In the genomic region with DNA sequence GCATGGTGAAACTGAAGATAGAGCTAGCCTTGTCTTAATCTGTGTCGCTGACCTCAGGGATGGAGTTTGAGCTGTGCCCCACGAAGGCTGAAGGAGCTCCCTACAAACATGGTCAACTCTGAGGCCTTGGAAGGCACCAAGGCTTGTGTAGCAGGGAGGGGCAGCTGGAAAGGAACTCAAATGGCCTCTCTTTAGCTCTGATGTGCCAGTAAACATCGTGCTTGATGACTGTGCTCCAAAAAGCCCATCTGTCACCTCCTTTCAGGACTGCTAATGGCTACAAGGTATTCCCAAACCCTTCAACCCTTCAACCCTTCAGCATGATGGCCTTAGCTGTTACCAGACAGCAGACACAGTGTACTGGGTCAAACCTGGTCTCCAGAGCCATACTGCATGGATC, we compare ENCODE assay signal across 21 mouse cellular contexts.
A peak's percentile ranks its signal among the peaks of the same experiment; 100 is the strongest.
DNase-seq lines count a peak whose midpoint lies in the region; ATAC-seq lines count a peak whose summit lies in the region.
"Had no signal": no experiment of that assay in that cellular context is flagged by ENCODE, and none has a peak within 500 bp of the region (broad histone marks: within the 10 kb centered on the region; RNA-seq: fewer than 3 reads in every experiment).

No protein-coding gene starts in this region.

- peak; percentile 35 to 56 for DNase-seq in cerebellum, postnatal 14 days
- no peak for DNase-seq in cerebellum, adult 11 months
- DNase-seq in hindbrain, embryonic 10.5 days (ENCODE audit: low spot score), result no peak
- no peak for DNase-seq in hindbrain, embryonic 14.5 days (ENCODE audit: low spot score)
- no peak for DNase-seq in embryonic facial prominence, embryonic 10.5 days (ENCODE audit: low spot score)
- no peak for DNase-seq in adrenal gland, postnatal 36 days
- DNase-seq: adrenal gland, postnatal 10 days; B cell, adult 2 months; cerebellum, adult 11-12 months; cerebellum, adult 8-10 months; cerebellum, postnatal 36 days; embryo, embryonic 11 days; gastrocnemius, postnatal 25 days; heart, postnatal 36 days; kidney, adult 2 months had no signal

- 83% methylated on average over 3 of the region's 3 CpGs for WGBS in hindbrain, embryonic 10.5 days
- WGBS in hindbrain, embryonic 14.5 days, result 79% methylated on average over 3 of the region's 3 CpGs
- WGBS in embryonic facial prominence, embryonic 10.5 days, result 89% methylated on average over 3 of the region's 3 CpGs

- no peaks in the 10 kb centered on the region for H3K36me3 ChIP-seq in hindbrain, embryonic 10.5 days
- no peaks in the 10 kb centered on the region for H3K36me3 ChIP-seq in hindbrain, embryonic 14.5 days (replicated peaks; ENCODE audit: control insufficient read depth, insufficient read depth)
- no peaks in the 10 kb centered on the region for H3K36me3 ChIP-seq in embryonic facial prominence, embryonic 10.5 days (replicated peaks)
- H3K36me3 ChIP-seq: forebrain, embryonic 15.5 days; G1E; hindbrain, embryonic 15.5 days had no signal

- no peak for ATAC-seq in hindbrain, embryonic 14.5 days (ENCODE audit: low FRiP score)
- ATAC-seq: forebrain, embryonic 15.5 days; intestine, postnatal 0 days; Patski had no signal

- no peaks in the 10 kb centered on the region for H3K27me3 ChIP-seq in hindbrain, embryonic 10.5 days (ENCODE audit: insufficient read depth, poor library complexity, severe bottlenecking)
- H3K27me3 ChIP-seq in hindbrain, embryonic 14.5 days (ENCODE audit: control insufficient read depth, insufficient read depth, low read length), result no peaks in the 10 kb centered on the region
- no peaks in the 10 kb centered on the region for H3K27me3 ChIP-seq in embryonic facial prominence, embryonic 10.5 days (replicated peaks; ENCODE audit: low read depth, poor library complexity, severe bottlenecking)
- H3K27me3 ChIP-seq: forebrain, embryonic 15.5 days; hindbrain, embryonic 15.5 days; Patski had no signal

- peak overlapping the region; percentile 30; the same call in 1 of the 2 replicates for H3K27ac ChIP-seq in hindbrain, embryonic 10.5 days
- H3K27ac ChIP-seq in hindbrain, embryonic 14.5 days, result no peak overlapping the region
- H3K27ac ChIP-seq in embryonic facial prominence, embryonic 10.5 days (replicated peaks), result peak overlapping the region; percentile 88
- H3K27ac ChIP-seq: forebrain, embryonic 15.5 days; hindbrain, embryonic 15.5 days had no signal

- H3K9ac ChIP-seq in hindbrain, embryonic 14.5 days, result no peak overlapping the region
- H3K9ac ChIP-seq: forebrain, embryonic 15.5 days; hindbrain, embryonic 15.5 days had no signal

- no peak overlapping the region for H3K4me3 ChIP-seq in hindbrain, embryonic 10.5 days
- H3K4me3 ChIP-seq in hindbrain, embryonic 14.5 days (replicated peaks; ENCODE audit: low read length), result no peak overlapping the region
- H3K4me3 ChIP-seq in embryonic facial prominence, embryonic 10.5 days, result no peak overlapping the region
- H3K4me3 ChIP-seq: forebrain, embryonic 15.5 days; hindbrain, embryonic 15.5 days had no signal

- H3K4me1 ChIP-seq in hindbrain, embryonic 10.5 days (replicated peaks), result peaks cover 33% of the 10 kb centered on the region
- H3K4me1 ChIP-seq in hindbrain, embryonic 14.5 days (replicated peaks; ENCODE audit: control insufficient read depth, insufficient read depth, low read length), result 0 out of 2 replicates have a peak, but pooled peaks cover 12% of the 10 kb centered on the region
- peaks cover 38% of the 10 kb centered on the region for H3K4me1 ChIP-seq in embryonic facial prominence, embryonic 10.5 days

- H3K9me3 ChIP-seq in hindbrain, embryonic 10.5 days, result no peaks in the 10 kb centered on the region
- no peaks in the 10 kb centered on the region for H3K9me3 ChIP-seq in hindbrain, embryonic 14.5 days (ENCODE audit: control insufficient read depth, low read length)
- H3K9me3 ChIP-seq in embryonic facial prominence, embryonic 10.5 days, result no peaks in the 10 kb centered on the region
- H3K9me3 ChIP-seq: forebrain, embryonic 15.5 days; G1E; hindbrain, embryonic 15.5 days had no signal

- no peak overlapping the region for H3K4me2 ChIP-seq in hindbrain, embryonic 14.5 days (replicated peaks)
- H3K4me2 ChIP-seq: forebrain, embryonic 15.5 days; heart, embryonic 11.5 days; hindbrain, embryonic 15.5 days had no signal

Comparison
In these comparisons a context has a peak if more than half of its experiments do, and no peak if none do; other contexts are left out.
1. DNase-seq: peak in cerebellum, postnatal 14 days (2 of 2); none in cerebellum, adult 11 months (single experiment), hindbrain, embryonic 10.5 days (single experiment), hindbrain, embryonic 14.5 days (single experiment), embryonic facial prominence, embryonic 10.5 days (single experiment) and adrenal gland, postnatal 36 days (0 of 2).